Mouse (Mus musculus) kidney, adult 2 months (tissue): ENCODE results near the gene Ncaph2.

Experiments used
- CTCF ChIP-seq: fragments of 200-500 bp; conservative IDR thresholded peaks from 2 replicates; pipeline ENCODE4 v1.5.1; 2011; ENCODE audit warnings: low read depth, mild to moderate bottlenecking, control low read depth, low read length, moderate library complexity, mixed read lengths; ENCODE audit not compliant: insufficient read depth, insufficient read length
- POLR2A ChIP-seq: fragments of 200-500 bp; IDR thresholded peaks from one replicate; pipeline ENCODE4 v1.6.1; 2011; ENCODE audit warnings: low read depth, low read length, control low read depth

- no peak for TF ChIP-seq CTCF
- no peak for TF ChIP-seq POLR2A
Observed at GRCm38 (mm10) chr15:89356372-89356771, 853 bp downstream of the Ncaph2 start.
